Mouse (Mus musculus) bone marrow macrophage, adult 2 months (primary cell): ENCODE measurements around the gene Blvra.

ENCODE experiments used
- CTCF ChIP-seq: IDR thresholded peaks from 2 replicates; pipeline ENCODE4 v1.5.1; 2012; ENCODE audit warnings: low read depth, mild to moderate bottlenecking, low read length, moderate library complexity
- POLR2A ChIP-seq: IDR thresholded peaks from 2 replicates; pipeline ENCODE4 v1.6.1; 2012; ENCODE audit warnings: mild to moderate bottlenecking, low read depth, low read length, borderline replicate concordance

GRCm38 (mm10) chr2:127128926-127129325 is 58.5 kb downstream of the Blvra start:
- TF ChIP-seq CTCF (no peak), POLR2A (no peak)
